Mouse (Mus musculus) intestine, embryonic 14.5 days (tissue): Measurements from ENCODE around the gene Pus7. TPM values are rescaled to one million over a fixed set of nuclear protein-coding genes. Genes with fewer than 3 reads are reported as not detected.

ENCODE experiments used
- ATAC-seq: fragments of 200-750 bp; cut with Nextera tagmentation; replicated peaks from 2 replicates; pipeline ENCODE4 v1.8.0; 2017; ENCODE audit warnings: low read depth, moderate number of reproducible peaks, moderate TSS enrichment, moderate library complexity; ENCODE audit not compliant: low FRiP score, low TSS enrichment
- DNase-seq: peaks from one replicate; pipeline ENCODE4 v3.0.0-alpha.2; 2018; ENCODE audit warnings: low spot score
- H3K27ac ChIP-seq: fragments of 300-500 bp; sonication (generic); 2 replicates; pipeline ENCODE4 v1.5.1; 2014; ENCODE audit warnings: low read depth, mild to moderate bottlenecking, control low read depth
- H3K27me3 ChIP-seq: fragments of 300-500 bp; sonication (generic); replicated peaks from 2 replicates; pipeline ENCODE4 v1.6.1; 2014; ENCODE audit warnings: low read length, control low read depth; ENCODE audit not compliant: control insufficient read depth, insufficient read depth
- H3K36me3 ChIP-seq: fragments of 300-500 bp; sonication (generic); 2 replicates; pipeline ENCODE4 v1.6.1; 2014; ENCODE audit warnings: low read length, control low read depth; ENCODE audit not compliant: control insufficient read depth, insufficient read depth
- H3K4me1 ChIP-seq: fragments of 300-500 bp; sonication (generic); replicated peaks from 2 replicates; pipeline ENCODE4 v1.6.1; 2014; ENCODE audit warnings: low read length, control low read depth, mixed read lengths; ENCODE audit not compliant: control insufficient read depth, insufficient read depth
- H3K4me2 ChIP-seq: fragments of 300-500 bp; sonication (generic); 2 replicates; pipeline ENCODE4 v1.6.1; 2014; ENCODE audit warnings: low read length
- H3K4me3 ChIP-seq: fragments of 300-500 bp; sonication (generic); 2 replicates; pipeline ENCODE4 v1.5.1; 2014; ENCODE audit warnings: low read depth, low read length, control low read depth, mixed read lengths
- H3K9ac ChIP-seq: fragments of 300-500 bp; sonication (generic); 2 replicates; pipeline ENCODE4 v1.6.1; 2014; ENCODE audit warnings: mild to moderate bottlenecking, low read length
- H3K9me3 ChIP-seq: fragments of 300-500 bp; sonication (generic); 2 replicates; pipeline ENCODE4 v1.6.1; 2016; ENCODE audit warnings: low read length, control low read depth; ENCODE audit not compliant: control insufficient read depth
- WGBS: fragments of 180-500 bp; shearing (Covaris S2); extraction: QIAGEN DNeasy Blood & Tissue Kit; methylation state at CpG from one replicate; pipeline ENCODE4 v1.1.7; 2014; 5-methylcytosine and 5-hydroxymethylcytosine counted together
- polyA plus RNA-seq: library from polyadenylated mRNA; unstranded; fragments of >200 nt; fragmentation: Nextera tagmentation; extraction: Ambion mirVana; gene quantifications from 2 replicates; pipeline ENCODE4 v1.2.1, GENCODE M21; 2014

The Pus7 gene
- 36.3 and 44.2 TPM in 2 replicates for polyA plus RNA-seq

- peak within 1 kb of the TSS; percentile 74 for H3K27ac ChIP-seq
- WGBS: under 1% methylated on average over 77 of the region's 86 CpGs
- H3K9ac ChIP-seq: peak within 1 kb of the TSS; percentile 82
- H3K27me3 ChIP-seq: no peaks in the 10 kb centered on the region
- ATAC-seq (peak; percentile 93), DNase-seq (peak; percentile 89)
- no peaks in the 10 kb centered on the region for H3K36me3 ChIP-seq
- peak within 1 kb of the TSS; percentile 68 for H3K4me2 ChIP-seq
- H3K4me1 ChIP-seq: peaks cover 20% of the 10 kb centered on the region
- H3K9me3 ChIP-seq: no peaks in the 10 kb centered on the region
- H3K4me3 ChIP-seq: peak within 1 kb of the TSS; percentile 92
These were observed at the start of gene Pus7 for GRCm38 (mm10) chr5:23782931-23783877. Pus7 (minus strand) TSS chr5:23783711.

- H3K4me2 ChIP-seq: peak overlapping the region; percentile 30
- ATAC-seq: no peak
- peak; percentile 49 for DNase-seq
These were observed 47.6 kb upstream of the Pus7 start for GRCm38 (mm10) chr5:23830897-23831752.

DNA sequence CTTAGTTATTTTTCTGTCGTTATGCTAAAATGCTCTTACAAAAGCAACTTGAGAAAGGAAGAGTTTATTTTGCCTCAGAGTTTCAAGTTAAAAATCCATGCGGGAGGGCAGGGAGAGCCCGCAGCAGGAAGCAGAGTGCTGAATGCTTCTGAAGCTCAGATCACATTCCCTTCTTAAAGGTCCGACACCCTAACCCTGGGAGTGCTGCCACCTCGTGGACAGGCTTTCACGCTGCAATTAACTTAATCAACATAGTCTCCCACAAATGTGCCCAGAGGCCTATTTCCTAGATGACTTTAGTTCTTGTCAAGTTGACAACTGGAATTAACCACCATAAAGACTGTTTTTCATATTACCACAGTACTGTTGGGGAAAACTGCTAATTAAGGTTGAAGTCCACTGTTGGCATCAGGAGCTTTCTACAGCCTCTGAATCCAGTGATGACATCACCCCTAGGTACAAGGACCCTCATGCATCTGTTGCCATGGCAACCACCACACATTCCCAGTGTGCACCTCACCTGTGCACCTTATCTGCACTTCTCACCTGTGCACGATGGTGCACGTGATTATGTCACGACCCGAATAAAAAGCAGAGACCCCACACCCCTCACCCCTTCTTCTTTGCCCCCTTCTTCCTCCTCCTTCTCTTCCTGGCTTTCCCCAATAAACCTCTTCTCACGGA lies 43.0 kb upstream of the Pus7 start:
- 0 out of 2 replicates have a peak, but pooled peaks have one; percentile 36 for ATAC-seq
- no peaks in the 10 kb centered on the region for H3K9me3 ChIP-seq
- no peaks in the 10 kb centered on the region for H3K36me3 ChIP-seq
- no peak overlapping the region for H3K4me3 ChIP-seq
- H3K9ac ChIP-seq: no peak overlapping the region
- H3K27me3 ChIP-seq: peaks cover 7% of the 10 kb centered on the region; the same call in 1 of the 2 replicates
- DNase-seq: peak; percentile 69
- 42% methylated on average over 11 of the region's 11 CpGs for WGBS
- H3K4me1 ChIP-seq: no peaks in the 10 kb centered on the region
- no peak overlapping the region for H3K4me2 ChIP-seq
- H3K27ac ChIP-seq: no peak overlapping the region

More at GRCm38 (mm10) chr5:23830897-23831752, 47.6 kb upstream of the Pus7 start:
- no peaks in the 10 kb centered on the region for H3K4me1 ChIP-seq
- H3K9me3 ChIP-seq: no peaks in the 10 kb centered on the region
- peak overlapping the region; percentile 16; the same call in 1 of the 2 replicates for H3K4me3 ChIP-seq
- no peaks in the 10 kb centered on the region for H3K36me3 ChIP-seq
- peaks cover 13% of the 10 kb centered on the region; the same call in 1 of the 2 replicates for H3K27me3 ChIP-seq
- H3K9ac ChIP-seq: no peak overlapping the region
- 39% methylated on average over 58 of the region's 58 CpGs for WGBS
- no peak overlapping the region for H3K27ac ChIP-seq

GRCm38 (mm10) chr5:23824171-23824733 lies 40.7 kb upstream of the Pus7 start:
- H3K4me2 ChIP-seq: no peak overlapping the region
- H3K36me3 ChIP-seq: peaks cover 12% of the 10 kb centered on the region
- no peaks in the 10 kb centered on the region for H3K27me3 ChIP-seq
- no peak overlapping the region for H3K27ac ChIP-seq
- DNase-seq (peak; percentile 34), ATAC-seq (no peak)
- H3K9ac ChIP-seq: no peak overlapping the region
- H3K9me3 ChIP-seq: no peaks in the 10 kb centered on the region
- H3K4me1 ChIP-seq: no peaks in the 10 kb centered on the region
- H3K4me3 ChIP-seq: no peak overlapping the region
- 76% methylated on average over 8 of the region's 8 CpGs for WGBS

GRCm38 (mm10) chr5:23822306-23822705 lies 38.8 kb upstream of the Pus7 start:
- ATAC-seq (no peak), DNase-seq (peak; percentile 24)
- no peaks in the 10 kb centered on the region for H3K4me1 ChIP-seq
- no peak overlapping the region for H3K9ac ChIP-seq
- H3K27ac ChIP-seq: no peak overlapping the region
- peaks cover 20% of the 10 kb centered on the region for H3K36me3 ChIP-seq
- WGBS: 73% methylated on average over 11 of the region's 11 CpGs
- H3K27me3 ChIP-seq: no peaks in the 10 kb centered on the region
- no peaks in the 10 kb centered on the region for H3K9me3 ChIP-seq
- H3K4me3 ChIP-seq: no peak overlapping the region
- no peak overlapping the region for H3K4me2 ChIP-seq

- Histone ChIP-seq H3K4me1 (no peaks in the 10 kb centered on the region), H3K4me3 (no peak overlapping the region), H3K9me3 (no peaks in the 10 kb centered on the region), H3K9ac (no peak overlapping the region), H3K27me3 (no peaks in the 10 kb centered on the region), H3K36me3 (peaks cover 70% of the 10 kb centered on the region), H3K27ac (no peak overlapping the region), H3K4me2 (no peak overlapping the region)
- DNase-seq (peak; percentile 39), ATAC-seq (no peak)
- 92% methylated on average over 15 of the region's 15 CpGs for WGBS
These were observed 33.2 kb upstream of the Pus7 start for GRCm38 (mm10) chr5:23816681-23817080.

GRCm38 (mm10) chr5:23814841-23815240 lies 31.3 kb upstream of the Pus7 start:
- peak; percentile 38 for DNase-seq
- H3K9me3 ChIP-seq: no peaks in the 10 kb centered on the region
- no peak overlapping the region for H3K4me3 ChIP-seq
- no peak for ATAC-seq
- H3K9ac ChIP-seq: no peak overlapping the region
- H3K36me3 ChIP-seq: peaks cover 82% of the 10 kb centered on the region
- H3K27ac ChIP-seq: no peak overlapping the region
- WGBS: 97% methylated on average over 5 of the region's 5 CpGs
- no peak overlapping the region for H3K4me2 ChIP-seq
- no peaks in the 10 kb centered on the region for H3K27me3 ChIP-seq
- no peaks in the 10 kb centered on the region for H3K4me1 ChIP-seq

DNA sequence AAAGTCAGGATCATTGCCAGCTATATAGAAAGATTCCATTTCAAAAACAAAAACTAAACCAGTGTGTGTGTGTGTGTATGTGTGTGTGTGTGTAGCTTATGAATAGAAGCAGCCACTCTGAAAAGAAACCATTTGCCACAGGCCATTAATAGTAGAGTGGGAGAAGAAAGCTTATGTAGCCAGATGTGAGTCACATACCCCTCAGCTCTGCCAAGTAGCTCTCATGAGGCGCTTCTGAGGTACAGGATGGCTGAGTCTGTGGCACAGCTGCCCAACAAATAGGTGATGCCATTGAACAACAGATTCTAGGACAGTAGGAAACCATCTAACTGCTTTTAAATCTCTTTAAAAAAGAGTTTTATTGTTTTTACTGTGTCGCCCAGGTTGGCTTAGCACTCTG lies 9.2 kb upstream of the Pus7 start:
- Histone ChIP-seq H3K27me3 (no peaks in the 10 kb centered on the region), H3K4me3 (no peak overlapping the region), H3K4me1 (peaks cover 6% of the 10 kb centered on the region), H3K9me3 (no peaks in the 10 kb centered on the region), H3K4me2 (no peak overlapping the region), H3K36me3 (peaks cover 42% of the 10 kb centered on the region), H3K9ac (no peak overlapping the region), H3K27ac (no peak overlapping the region)
- WGBS: 94% methylated on average over 2 of the region's 2 CpGs
- DNase-seq: no peak
- no peak for ATAC-seq
